Mouse (Mus musculus) lung, embryonic 14.5 days (tissue): ENCODE measurements around the gene Ctdsp1. TPM values are rescaled to one million over a fixed set of nuclear protein-coding genes. Genes with fewer than 3 reads are reported as not detected.
"Not testable (repeated sequence)": the region's sequence is repeated elsewhere in the genome, so short reads cannot be mapped to it uniquely, and the experiment has no call there.

ENCODE experiments used
- ATAC-seq: fragments of 200-750 bp; cut with Nextera tagmentation; 2 replicates; pipeline ENCODE4 v1.8.0; 2017; ENCODE audit warnings: mild to moderate bottlenecking, moderate TSS enrichment, moderate library complexity; ENCODE audit not compliant: insufficient read depth
- DNase-seq: peaks from one replicate; pipeline ENCODE4 v3.0.0-alpha.2; 2015
- H3K27ac ChIP-seq: fragments of 300-500 bp; sonication (generic); 2 replicates; pipeline ENCODE4 v1.5.1; 2014; ENCODE audit warnings: low read depth, mild to moderate bottlenecking, moderate library complexity
- H3K27me3 ChIP-seq: fragments of 300-500 bp; sonication (generic); 2 replicates; pipeline ENCODE4 v1.6.1; 2014; ENCODE audit warnings: low read length, control low read depth; ENCODE audit not compliant: insufficient read depth
- H3K36me3 ChIP-seq: fragments of 300-500 bp; sonication (generic); 2 replicates; pipeline ENCODE4 v1.6.1; 2014; ENCODE audit warnings: control low read depth; ENCODE audit not compliant: insufficient read depth
- H3K4me1 ChIP-seq: fragments of 300-500 bp; sonication (generic); 2 replicates; pipeline ENCODE4 v1.6.1; 2014; ENCODE audit warnings: antibody characterized with exemption, control low read depth; ENCODE audit not compliant: insufficient read depth
- H3K4me2 ChIP-seq: fragments of 300-500 bp; sonication (generic); 2 replicates; pipeline ENCODE4 v1.6.1; 2014; ENCODE audit warnings: mild to moderate bottlenecking
- H3K4me3 ChIP-seq: fragments of 300-500 bp; sonication (generic); 2 replicates; pipeline ENCODE4 v1.5.1; 2014; ENCODE audit warnings: low read depth, low read length
- H3K9ac ChIP-seq: fragments of 300-500 bp; sonication (generic); 2 replicates; pipeline ENCODE4 v1.6.1; 2014
- H3K9me3 ChIP-seq: fragments of 300-500 bp; sonication (generic); 2 replicates; pipeline ENCODE4 v1.6.1; 2016; ENCODE audit warnings: low read depth, low read length, control low read depth
- CTCF ChIP-seq: IDR thresholded peaks from 2 replicates; pipeline ENCODE4 v1.5.1; 2016; ENCODE audit warnings: antibody characterized with exemption, low read depth
- WGBS: fragments of 180-500 bp; shearing (Covaris S2); extraction: QIAGEN DNeasy Blood & Tissue Kit; methylation state at CpG from one replicate; pipeline ENCODE4 v1.1.7; 2014; 5-methylcytosine and 5-hydroxymethylcytosine counted together
- polyA plus RNA-seq: library from polyadenylated mRNA; unstranded; fragments of >200 nt; fragmentation: Nextera tagmentation; extraction: Ambion mirVana; gene quantifications from 2 replicates; pipeline ENCODE4 v1.2.1, GENCODE M21; 2014

Gene Ctdsp1
- polyA plus RNA-seq, 1 experiment from 2014 or later, result 102 TPM

GRCm38 (mm10) chr1:74392446-74392994 is 1.2 kb downstream of the Ctdsp1 start:
- TF ChIP-seq CTCF, result no peak
- DNase-seq (peak; percentile 39), ATAC-seq (peak; percentile 13; the same call in 1 of the 2 replicates)
- Histone ChIP-seq H3K9me3 (no peaks in the 10 kb centered on the region), H3K4me2 (peak overlapping the region; percentile 98), H3K36me3 (peaks cover 25% of the 10 kb centered on the region), H3K27me3 (no peaks in the 10 kb centered on the region), H3K27ac (peak overlapping the region; percentile 99), H3K9ac (peak overlapping the region; percentile 99), H3K4me1 (peaks cover 12% of the 10 kb centered on the region), H3K4me3 (peak overlapping the region; percentile 88)
- WGBS, result 2% methylated on average over 16 of the region's 16 CpGs

GRCm38 (mm10) chr1:74393010-74393409 is 1.7 kb downstream of the Ctdsp1 start:
- Histone ChIP-seq H3K36me3 (peaks cover 25% of the 10 kb centered on the region), H3K27ac (peak overlapping the region; percentile 99; the same call in 1 of the 2 replicates), H3K4me3 (peak overlapping the region; percentile 88), H3K4me1 (peaks cover 12% of the 10 kb centered on the region), H3K9ac (peak overlapping the region; percentile 99), H3K4me2 (peak overlapping the region; percentile 98), H3K9me3 (no peaks in the 10 kb centered on the region), H3K27me3 (no peaks in the 10 kb centered on the region)
- 39% methylated on average over 7 of the region's 7 CpGs for WGBS
- DNase-seq, result peak; percentile 24
- no peak for ATAC-seq
- no peak for TF ChIP-seq CTCF

GRCm38 (mm10) chr1:74393697-74394096 is 2.4 kb downstream of the Ctdsp1 start:
- Histone ChIP-seq H3K9ac (no peak overlapping the region), H3K27me3 (no peaks in the 10 kb centered on the region), H3K27ac (no peak overlapping the region), H3K9me3 (no peaks in the 10 kb centered on the region), H3K36me3 (peaks cover 25% of the 10 kb centered on the region), H3K4me3 (peak overlapping the region; percentile 88; the same call in 1 of the 2 replicates), H3K4me1 (peaks cover 12% of the 10 kb centered on the region), H3K4me2 (peak overlapping the region; percentile 98)
- no peak for TF ChIP-seq CTCF
- 86% methylated on average over 9 of the region's 9 CpGs for WGBS
- DNase-seq (no peak), ATAC-seq (no peak)

- Histone ChIP-seq H3K4me3 (no peak overlapping the region), H3K4me1 (peaks cover 12% of the 10 kb centered on the region), H3K36me3 (peaks cover 25% of the 10 kb centered on the region), H3K27me3 (no peaks in the 10 kb centered on the region), H3K9ac (no peak overlapping the region), H3K4me2 (no peak overlapping the region), H3K27ac (no peak overlapping the region), H3K9me3 (no peaks in the 10 kb centered on the region)
- ATAC-seq (no peak), DNase-seq (no peak)
- WGBS, result 83% methylated on average over 9 of the region's 9 CpGs
- TF ChIP-seq CTCF, result no peak
These were observed 3.0 kb downstream of the Ctdsp1 start for GRCm38 (mm10) chr1:74394311-74394710.

DNA sequence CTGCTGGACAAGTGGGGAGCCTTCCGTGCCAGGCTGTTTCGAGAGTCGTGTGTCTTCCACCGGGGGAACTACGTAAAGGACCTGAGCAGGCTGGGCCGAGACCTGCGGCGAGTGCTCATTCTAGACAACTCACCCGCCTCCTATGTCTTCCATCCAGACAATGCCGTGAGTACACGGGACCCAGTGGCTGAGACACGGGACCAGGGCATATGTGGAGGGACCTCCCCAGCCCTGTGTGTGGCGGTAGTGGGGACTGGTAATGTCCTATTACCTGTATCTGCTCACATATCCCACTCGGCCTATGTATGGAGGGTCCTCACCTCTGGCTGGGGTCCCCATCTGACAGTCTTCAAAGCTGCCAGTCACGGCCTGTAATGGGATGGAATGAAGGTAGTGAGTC is 3.5 kb downstream of the Ctdsp1 start:
- Histone ChIP-seq H3K27ac (no peak overlapping the region), H3K4me2 (no peak overlapping the region), H3K4me1 (peaks cover 10% of the 10 kb centered on the region), H3K9me3 (no peaks in the 10 kb centered on the region), H3K36me3 (peaks cover 25% of the 10 kb centered on the region), H3K27me3 (no peaks in the 10 kb centered on the region), H3K4me3 (no peak overlapping the region), H3K9ac (no peak overlapping the region)
- DNase-seq (no peak), ATAC-seq (no peak)
- no peak for TF ChIP-seq CTCF
- WGBS, result 91% methylated on average over 15 of the region's 15 CpGs

DNA sequence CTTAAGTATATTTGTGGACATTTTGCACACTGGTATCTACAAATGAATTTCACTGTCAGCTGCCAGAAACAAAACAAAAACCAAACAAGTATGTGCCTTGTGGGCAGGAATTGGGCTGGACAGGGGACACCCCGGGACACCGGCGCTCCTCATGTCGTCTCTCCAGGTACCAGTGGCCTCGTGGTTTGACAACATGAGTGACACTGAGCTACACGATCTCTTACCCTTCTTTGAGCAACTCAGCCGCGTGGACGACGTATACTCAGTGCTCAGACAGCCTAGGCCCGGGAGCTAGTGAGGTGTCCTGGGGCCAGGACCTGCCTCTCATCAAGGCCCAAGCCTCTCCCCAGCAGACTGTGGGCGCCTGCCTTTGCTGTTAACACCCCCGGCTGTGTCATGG is 4.0 kb downstream of the Ctdsp1 start:
- H3K4me1 ChIP-seq, result peaks cover 6% of the 10 kb centered on the region
- 82% methylated on average over 13 of the region's 13 CpGs for WGBS
- no peak for ATAC-seq

GRCm38 (mm10) chr1:74396456-74397222 is 5.3 kb downstream of the Ctdsp1 start:
- H3K9me3 ChIP-seq, H3K27me3 ChIP-seq, H3K4me1 ChIP-seq, ATAC-seq, DNase-seq: not testable (repeated sequence)
- 4% methylated on average over 11 of the region's 12 CpGs for WGBS
- Histone ChIP-seq H3K36me3 (peaks cover 25% of the 10 kb centered on the region), H3K4me2 (peak overlapping the region; percentile 88), H3K4me3 (peak overlapping the region; percentile 41), H3K27ac (peak overlapping the region; percentile 90), H3K9ac (peak overlapping the region; percentile 26)

More for the DNA sequence above, 4.0 kb downstream of the Ctdsp1 start:
- DNase-seq, result no peak
- no peak overlapping the region for H3K4me3 ChIP-seq
- no peak for TF ChIP-seq CTCF
- H3K9ac ChIP-seq, result no peak overlapping the region
- H3K27ac ChIP-seq, result no peak overlapping the region
- no peaks in the 10 kb centered on the region for H3K9me3 ChIP-seq
- H3K27me3 ChIP-seq, result no peaks in the 10 kb centered on the region
- no peak overlapping the region for H3K4me2 ChIP-seq
- H3K36me3 ChIP-seq, result peaks cover 25% of the 10 kb centered on the region
